Comparison of ENCODE assay signal across 8 mouse cellular contexts in the genomic region with DNA sequence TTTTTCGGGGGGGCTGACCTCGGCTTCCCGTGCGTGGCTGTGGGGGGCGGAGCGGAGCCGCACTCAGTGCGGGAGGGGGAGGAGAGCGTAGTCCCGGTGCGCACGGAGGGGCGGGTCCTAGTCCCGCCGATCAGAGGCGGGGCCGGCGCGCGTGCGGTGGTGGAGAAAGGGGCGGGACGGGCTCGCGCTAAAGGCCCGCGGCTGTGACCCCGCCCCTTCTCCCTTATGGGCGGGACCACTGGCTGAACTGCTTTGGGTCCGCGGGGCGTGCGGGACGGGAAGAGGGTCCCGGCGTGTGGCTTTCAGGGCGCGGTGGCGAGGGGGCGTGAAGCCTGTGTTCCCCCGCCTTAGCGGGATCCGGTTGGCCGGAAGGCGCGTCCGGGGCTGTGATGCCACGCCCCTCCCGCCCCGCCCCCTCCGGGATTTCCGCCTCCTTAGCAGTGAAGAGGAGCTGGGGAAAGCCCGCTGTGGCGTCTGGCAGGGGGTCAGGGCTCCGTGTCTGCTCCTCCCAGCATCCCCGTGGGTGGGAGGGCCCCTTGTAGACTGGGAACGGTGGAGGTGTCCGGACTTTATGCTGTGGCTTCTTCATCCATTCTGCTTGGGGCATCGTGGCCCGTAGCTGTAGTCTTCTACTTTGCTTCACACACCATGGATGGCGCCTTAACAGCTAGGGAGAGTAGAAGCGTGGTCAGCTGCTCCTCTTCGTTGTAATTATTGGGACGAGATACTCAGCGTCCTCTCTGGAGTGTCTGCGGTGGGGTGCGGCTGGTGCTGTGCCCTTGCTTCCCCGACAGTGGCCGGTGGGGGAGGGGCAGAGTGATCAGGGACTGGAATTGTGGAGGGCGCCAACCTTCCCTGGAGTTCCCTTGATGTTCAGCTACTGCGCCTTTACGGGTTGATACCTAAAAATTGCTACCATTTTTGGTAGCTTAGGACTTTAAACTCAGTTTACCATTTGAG. TPM values are rescaled to one million over a fixed set of nuclear protein-coding genes. Genes with fewer than 3 reads are reported as not detected.
A peak's percentile ranks its signal among the peaks of the same experiment; 100 is the strongest.
DNase-seq lines count a peak whose midpoint lies in the region; ATAC-seq lines count a peak whose summit lies in the region.

No protein-coding gene starts in this region.

- H3K9ac ChIP-seq in hindbrain, embryonic 12.5 days, result peak overlapping the region; percentile 94

- 2% methylated on average over 55 of the region's 72 CpGs for WGBS in hindbrain, embryonic 12.5 days

- ATAC-seq in hindbrain, embryonic 12.5 days (ENCODE audit: low FRiP score), result peak; percentile 27

- peak overlapping the region; percentile 81 for H3K4me2 ChIP-seq in hindbrain, embryonic 12.5 days (replicated peaks)

- peak; percentile 96 for DNase-seq in Muller cell, postnatal 12 days (ENCODE audit: inconsistent ontology term)
- peak; percentile 93 for DNase-seq in cerebellum, adult 9-11 months
- peak; percentile 79 to 88 for DNase-seq in frontal cortex, adult 2 months (ENCODE audit: extremely low spot score in 1 of 2, low spot score in 1 of 2)
- DNase-seq in layer of hippocampus, postnatal 14 days (ENCODE audit: low spot score in 2 of 2), result peak; percentile 87 to 89
- peak; percentile 92 for DNase-seq in lung, postnatal 10 days
- DNase-seq in ovary, postnatal 14 days (ENCODE audit: low spot score), result peak; percentile 77
- DNase-seq in thymus, postnatal 10 days (ENCODE audit: low spot score in 2 of 2), result peak; percentile 80 to 82

- H3K27ac ChIP-seq in hindbrain, embryonic 12.5 days, result peak overlapping the region; percentile 99

- no peaks in the 10 kb centered on the region for H3K9me3 ChIP-seq in hindbrain, embryonic 12.5 days (replicated peaks)

- H3K4me3 ChIP-seq in hindbrain, embryonic 12.5 days, result peak overlapping the region; percentile 93

- peaks cover 23% of the 10 kb centered on the region for H3K4me1 ChIP-seq in hindbrain, embryonic 12.5 days

- no peaks in the 10 kb centered on the region for H3K27me3 ChIP-seq in hindbrain, embryonic 12.5 days

- H3K36me3 ChIP-seq in hindbrain, embryonic 12.5 days, result no peaks in the 10 kb centered on the region

RNA-seq across cellular contexts. Expression of a gene that starts 5.1 kb away (rescaled TPM):
- 27.4 and 29.9 TPM in 2 replicates for polyA plus RNA-seq in frontal cortex, adult 2 months (2012; rRNA removed)
- polyA plus RNA-seq in hindbrain, embryonic 12.5 days (2016; fragmentation: Nextera tagmentation; extraction: Ambion mirVana), result 38.7 and 41.2 TPM in 2 replicates
- 10 to 100 TPM; 27.3 to 29.7 TPM for total RNA-seq in layer of hippocampus, postnatal 14 days (2021)

RNA-seq across cellular contexts. Expression of a gene that starts 53.5 kb away (rescaled TPM):
- polyA plus RNA-seq in frontal cortex, adult 2 months (2012; rRNA removed), result 241 and 243 TPM in 2 replicates
- 62.3 TPM in 2 replicates for polyA plus RNA-seq in hindbrain, embryonic 12.5 days (2016; fragmentation: Nextera tagmentation; extraction: Ambion mirVana)
- total RNA-seq in layer of hippocampus, postnatal 14 days (2021), result 100 to 1,000 TPM; 117 to 132 TPM

Comparison
In these comparisons a context has a peak if more than half of its experiments do, and no peak if none do; other contexts are left out.
1. Peak in every context shown above with its lines: DNase-seq, ATAC-seq, H3K4me3 ChIP-seq and H3K27ac ChIP-seq.